Mouse (Mus musculus): ENCODE data around the gene St8sia4.

- TF ChIP-seq CTCF (IDR thresholded peaks at IDR 0.05; ENCODE audit: low read depth, low read length) (no peak), POLR2AphosphoS5 (IDR thresholded peaks at IDR 0.05; ENCODE audit: insufficient replicate concordance, low read depth, low read length) (no peak), GATA1 (IDR thresholded peaks at IDR 0.05; ENCODE audit: borderline replicate concordance, low read length) (no peak), TAL1 (conservative IDR thresholded peaks at IDR 0.05; ENCODE audit: low read depth, low read length) (no peak), GATA2 (IDR thresholded peaks at IDR 0.05; ENCODE audit: borderline replicate concordance, low read depth, low read length) (no peak)
These were observed 13.9 kb downstream of the St8sia4 start for GRCm38 (mm10) chr1:95653445-95653844.
